Comparison of ENCODE assay signal across 9 mouse cellular contexts in genomic region chr17:80138434-80139162, GRCm38 (mm10). TPM values are rescaled to one million over a fixed set of nuclear protein-coding genes. Genes with fewer than 3 reads are reported as not detected.
DNase-seq lines count a peak whose midpoint lies in the region; ATAC-seq and TF ChIP-seq lines count a peak whose summit lies in the region.
"Had no signal": no experiment of that assay in that cellular context is flagged by ENCODE, and none has a peak within 500 bp of the region (broad histone marks: within the 10 kb centered on the region; RNA-seq: fewer than 3 reads in every experiment).

No protein-coding gene starts in this region.

- ATAC-seq in hematopoietic stem cell, adult 5-6 weeks (replicated peaks in 1 of 2; ENCODE audit: insufficient read depth in 1 of 2, low FRiP score in 2 of 2, low TSS enrichment in 1 of 2, low read depth in 1 of 2, poor library complexity in 2 of 2, severe bottlenecking in 2 of 2): peak; percentile 20 to 70; a peak in 1 of 4 replicates

- 78% methylated on average over 17 of the region's 17 CpGs for WGBS in small intestine, adult 2 months

- no peak for TF ChIP-seq POLR2A in small intestine, adult 2 months (IDR thresholded peaks at IDR 0.05; ENCODE audit: low read depth, low read length)

- peak overlapping the region; percentile 29; the same call in 1 of the 2 replicates for H3K27ac ChIP-seq in small intestine, adult 2 months (ENCODE audit: insufficient read depth, low read depth, low read length)
- H3K27ac ChIP-seq: limb, embryonic 15.5 days had no signal

- 0 out of 2 replicates have a peak overlapping the region, but pooled peaks have one; percentile 18 for H3K4me3 ChIP-seq in small intestine, adult 2 months (ENCODE audit: low read depth, low read length)
- H3K4me3 ChIP-seq: limb, embryonic 15.5 days had no signal

- peaks cover 13% of the 10 kb centered on the region for H3K36me3 ChIP-seq in small intestine, adult 2 months (ENCODE audit: control insufficient read depth, insufficient read depth, low read length)
- H3K36me3 ChIP-seq: limb, embryonic 15.5 days had no signal

- intact Hi-C loops in gastrocnemius, postnatal 36 days (cut with DNase I): no loop called here

- no peak for TF ChIP-seq CTCF in small intestine, adult 2 months (IDR thresholded peaks at IDR 0.05; ENCODE audit: extremely low read depth, insufficient read length, insufficient replicate concordance, low read depth, low read length)

- no peaks in the 10 kb centered on the region for H3K4me1 ChIP-seq in small intestine, adult 2 months (ENCODE audit: control insufficient read depth, insufficient read depth, insufficient read length, low read length)
- H3K4me1 ChIP-seq: limb, embryonic 15.5 days had no signal

- DNase-seq in gastrocnemius, adult 18-20 months (ENCODE audit: low spot score): peak; percentile 34
- DNase-seq in gastrocnemius, postnatal 36 days: no peak
- peak; percentile 47 for DNase-seq in right cerebral cortex, postnatal 14 days
- DNase-seq in right cerebral cortex, postnatal 36 days (ENCODE audit: low spot score in 2 of 2): no peak
- DNase-seq in urinary bladder, adult 2 months (ENCODE audit: low spot score): no peak
- no peak for DNase-seq in frontal cortex, adult 2 months (ENCODE audit: extremely low spot score in 1 of 2, low spot score in 1 of 2)

- H3K27me3 ChIP-seq in small intestine, adult 2 months (ENCODE audit: control insufficient read depth, insufficient read depth, low read length): no peaks in the 10 kb centered on the region
- H3K27me3 ChIP-seq: limb, embryonic 15.5 days had no signal

RNA-seq across cellular contexts. Expression of gene Galm, which starts 11.3 kb away (rescaled TPM):
- total RNA-seq in gastrocnemius, adult 18-20 months (2021): 1 to 10 TPM; 2.5 to 2.8 TPM
- 1 to 10 TPM; 1.8 to 2.2 TPM for total RNA-seq in gastrocnemius, postnatal 36 days (2021)
- 10.9 and 12.1 TPM in 2 replicates for total RNA-seq in hematopoietic stem cell, adult 5-6 weeks (2017)
- 24.1 and 67.4 TPM in 2 replicates for polyA plus RNA-seq in small intestine, adult 2 months (2012; rRNA removed)
- 10.7 and 12.7 TPM in 2 replicates for polyA plus RNA-seq in urinary bladder, adult 2 months (2012; rRNA removed)
- 2.4 and 2.6 TPM in 2 replicates for polyA plus RNA-seq in frontal cortex, adult 2 months (2012; rRNA removed)

Comparison
In these comparisons a context has a peak if more than half of its experiments do, and no peak if none do; other contexts are left out.
1. DNase-seq: peak in gastrocnemius, adult 18-20 months (single experiment) and right cerebral cortex, postnatal 14 days (single experiment); none in gastrocnemius, postnatal 36 days (0 of 2), right cerebral cortex, postnatal 36 days (0 of 2), urinary bladder, adult 2 months (single experiment) and frontal cortex, adult 2 months (0 of 2).